Mouse (Mus musculus): ENCODE measurements at regions not wholly inside any gene's neighbourhood (a gene's known extent, or its start where the extent isn't known, plus 50 kb on each side); places are given as distances from the start of the nearest gene placed in this dataset.

- peak; percentile 27; the same call in 1 of the 2 replicates for TF ChIP-seq CTCF (IDR thresholded peaks at IDR 0.05)
- no peak for TF ChIP-seq EP300 (IDR thresholded peaks at IDR 0.05)
These were observed 89.7 kb upstream of the Lpar1 start for GRCm38 (mm10) chr4:58643371-58643770.

All from lung, postnatal 0 days (tissue).